Mouse (Mus musculus): ENCODE measurements at regions not wholly inside any gene's neighbourhood (a gene's known extent, or its start where the extent isn't known, plus 50 kb on each side); places are given as distances from the start of the nearest gene placed in this dataset.

DNA sequence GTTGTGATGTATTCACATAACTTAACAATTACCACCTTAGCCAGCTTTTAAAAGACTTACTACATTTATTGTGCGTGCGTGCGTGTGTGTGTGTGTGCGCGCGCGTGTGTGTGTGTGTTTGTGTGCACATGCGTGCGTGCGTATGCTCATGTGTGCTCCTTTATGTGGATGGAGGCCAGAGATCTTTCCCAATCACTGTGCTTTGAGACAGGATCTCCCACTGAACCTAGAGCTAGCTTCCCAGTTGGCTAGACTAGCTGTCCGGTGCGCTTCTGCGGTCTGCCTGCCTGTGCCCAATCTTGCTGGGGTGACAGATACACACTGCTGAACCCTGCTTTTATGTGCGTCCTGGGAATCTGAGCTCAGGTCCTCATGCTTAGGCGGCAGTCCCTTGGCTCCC lies 50.1 kb upstream of the Arhgap29 start:
- no peak for DNase-seq (ENCODE audit: inconsistent age in 2 of 2, low spot score in 1 of 2)

DNA sequence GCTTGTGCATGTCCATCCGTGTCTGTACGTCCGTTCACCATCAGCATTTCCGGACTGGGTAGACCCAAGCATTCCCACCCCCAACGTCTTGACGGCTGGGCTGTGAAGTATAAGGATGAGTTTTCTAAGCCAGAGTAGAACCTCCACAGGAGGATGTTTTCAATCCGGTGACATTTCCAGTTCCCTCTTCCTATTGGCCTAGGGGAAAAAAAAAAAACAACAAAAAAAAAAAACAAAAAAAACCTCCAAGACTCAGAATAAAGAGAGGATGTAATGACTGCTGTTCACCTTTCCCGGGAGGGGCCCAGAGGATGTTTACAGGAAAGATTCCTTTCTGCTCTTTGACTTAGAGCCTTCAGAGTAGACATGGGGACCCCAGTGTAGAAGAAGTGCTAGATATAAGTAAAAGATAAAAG lies 51.9 kb upstream of the Arhgap29 start:
- peak in 1 of 2 experiments; percentile 55 for DNase-seq (ENCODE audit: inconsistent age in 2 of 2, low spot score in 1 of 2)

DNA sequence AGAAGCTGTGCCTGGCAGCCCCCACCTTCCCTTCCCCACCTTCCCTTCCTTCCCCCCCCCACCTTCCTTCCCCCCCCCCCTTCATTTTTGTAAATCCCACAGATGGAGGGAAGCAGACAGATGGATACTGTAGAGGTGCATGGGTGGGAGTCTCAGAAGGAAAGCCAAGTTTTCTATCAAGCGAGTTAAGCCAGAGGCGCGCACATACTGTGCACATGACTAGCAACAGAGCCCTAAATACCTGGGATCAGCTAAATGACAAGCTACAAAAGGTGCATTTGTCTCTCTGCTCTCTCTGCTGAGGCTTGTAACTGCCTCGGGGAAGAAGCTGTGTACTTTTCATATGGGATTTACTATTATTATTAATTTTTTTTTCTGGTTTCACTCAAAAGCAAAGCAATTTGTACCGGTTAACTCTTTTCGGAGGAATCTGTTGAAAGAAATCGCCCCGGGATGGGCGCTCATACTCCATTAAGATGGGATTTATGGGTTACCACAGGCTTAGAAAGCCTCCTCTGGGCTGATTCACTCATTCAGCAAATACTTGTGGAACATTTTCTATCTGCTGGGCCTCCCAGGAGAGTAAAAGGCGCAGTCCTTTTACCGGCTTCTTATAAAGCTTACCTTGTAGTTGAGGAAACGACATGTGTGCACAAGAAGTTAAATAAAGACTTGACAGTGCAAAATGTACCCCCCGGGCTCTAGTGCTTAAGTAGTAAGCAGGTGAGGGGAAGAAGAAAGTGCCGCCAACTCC lies 54.3 kb upstream of the Arhgap29 start:
- no peak for DNase-seq (ENCODE audit: inconsistent age in 2 of 2, low spot score in 1 of 2)

DNA sequence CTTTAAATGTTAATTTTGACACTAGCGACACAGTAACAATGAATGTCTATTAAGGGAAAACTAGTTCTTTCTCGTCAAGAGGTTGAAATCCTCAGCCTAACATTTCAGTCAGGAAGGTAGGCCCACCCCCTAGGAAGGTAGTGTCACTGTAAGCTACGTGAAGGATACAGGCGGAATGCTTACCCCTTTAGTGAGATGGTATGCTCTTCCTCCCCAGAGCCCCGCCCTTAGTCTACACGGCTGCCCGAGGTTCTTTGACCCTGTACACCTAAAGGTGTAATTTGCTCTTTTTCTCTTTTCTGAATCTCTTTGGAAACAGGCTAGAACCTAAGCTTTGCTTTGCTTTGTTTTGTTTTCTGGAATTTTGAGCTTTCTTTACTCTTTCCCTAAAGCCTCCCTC lies 58.7 kb upstream of the Arhgap29 start:
- no peak for DNase-seq (ENCODE audit: inconsistent age in 2 of 2, low spot score in 1 of 2)

DNA sequence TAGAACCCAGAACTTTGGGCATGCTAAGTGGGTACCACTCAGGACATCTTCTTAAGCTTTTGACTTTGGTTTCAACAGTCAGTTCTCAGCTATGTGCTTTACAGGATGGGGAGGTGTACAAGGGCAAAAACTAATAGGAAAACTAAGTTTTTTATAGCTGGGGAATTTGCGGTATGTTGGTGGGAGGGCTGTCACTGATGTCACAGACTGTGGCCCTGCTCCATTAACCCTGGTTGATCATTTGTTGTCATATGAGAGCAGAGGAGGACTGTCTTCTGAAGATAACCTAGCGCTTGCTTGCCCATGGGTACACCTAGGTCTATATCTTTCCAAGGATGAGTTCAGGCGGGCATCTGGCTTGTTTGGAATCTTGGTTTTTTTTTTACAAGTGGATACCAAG lies 59.7 kb upstream of the Arhgap29 start:
- DNase-seq (ENCODE audit: inconsistent age in 2 of 2, low spot score in 1 of 2), result no peak

DNA sequence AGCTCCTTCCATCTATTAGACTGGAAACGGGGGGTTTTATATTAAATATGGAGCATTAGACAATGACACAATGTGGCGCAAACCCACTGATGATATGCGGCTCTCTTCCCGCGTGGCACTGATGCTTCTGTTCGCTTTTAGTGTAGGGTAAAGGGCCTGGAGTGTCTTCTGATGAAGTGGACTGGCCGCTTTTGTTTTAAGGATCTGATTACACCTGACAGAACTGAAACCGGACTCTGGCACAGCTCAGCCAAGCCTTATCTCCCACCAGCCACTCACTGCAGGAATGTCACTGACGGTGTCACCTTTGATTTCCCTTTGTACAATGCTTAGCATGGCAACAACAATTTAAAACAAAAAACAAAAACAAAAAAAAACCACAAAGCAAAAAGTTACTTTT lies 61.0 kb upstream of the Arhgap29 start:
- peak in 1 of 2 experiments; percentile 55 for DNase-seq (ENCODE audit: inconsistent age in 2 of 2, low spot score in 1 of 2)

DNA sequence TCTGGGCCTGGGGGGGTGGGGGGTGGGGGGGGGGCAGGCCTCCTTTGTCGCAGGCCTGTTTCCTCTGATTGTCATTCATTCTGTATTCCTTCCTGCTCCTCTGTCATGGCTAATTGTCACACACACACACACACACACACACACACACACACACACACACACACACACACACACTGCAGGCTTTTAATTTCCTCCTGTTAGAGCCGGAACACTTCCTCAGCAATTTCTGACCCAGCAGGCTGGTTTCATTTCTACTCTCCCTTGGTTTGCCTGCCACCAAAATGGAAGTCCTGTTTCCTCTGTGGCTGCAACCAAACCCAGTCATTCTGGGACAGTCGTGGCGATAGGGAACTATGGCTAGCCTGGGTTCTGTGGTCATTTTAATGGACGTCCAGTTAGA lies 61.8 kb upstream of the Arhgap29 start:
- DNase-seq (ENCODE audit: inconsistent age in 2 of 2, low spot score in 1 of 2), result peak; percentile 24 to 56

DNA sequence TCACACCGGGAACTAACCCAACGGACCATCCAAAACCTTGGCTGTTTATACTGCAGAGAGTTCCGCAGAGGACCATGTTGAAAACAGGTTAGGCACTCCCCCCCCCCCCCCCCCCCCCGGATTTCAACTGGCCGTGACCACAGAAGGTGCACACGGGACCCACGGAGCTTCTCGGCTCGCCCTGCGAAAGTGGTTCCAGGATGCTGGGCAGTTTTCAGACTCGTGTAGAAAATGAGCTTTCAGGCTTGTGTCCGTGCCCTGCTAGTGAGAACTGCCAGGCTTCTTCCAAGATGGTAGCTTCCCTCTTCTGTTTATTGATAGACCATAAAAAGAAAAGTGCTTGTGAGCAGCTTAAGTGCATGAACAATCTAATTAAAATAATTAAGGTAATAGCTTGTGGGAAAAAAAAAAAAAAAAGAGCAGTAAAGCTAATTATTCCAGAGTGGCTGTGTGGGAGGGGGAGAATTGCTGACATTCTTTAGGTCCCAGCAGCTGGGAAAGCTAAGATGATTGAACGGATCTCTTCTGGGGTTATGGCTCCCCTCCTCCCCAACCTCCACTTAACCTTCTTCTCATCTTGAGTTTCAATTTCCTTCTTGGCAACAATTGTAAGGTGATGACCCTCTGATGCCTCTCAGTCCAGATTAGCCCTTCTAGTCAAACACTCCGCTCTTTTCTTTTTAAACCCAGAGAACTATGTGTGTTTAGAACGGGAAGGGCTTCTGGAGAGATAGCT lies 65.3 kb upstream of the Arhgap29 start:
- peak in 1 of 2 experiments; percentile 45 for DNase-seq (ENCODE audit: inconsistent age in 2 of 2, low spot score in 1 of 2)

DNA sequence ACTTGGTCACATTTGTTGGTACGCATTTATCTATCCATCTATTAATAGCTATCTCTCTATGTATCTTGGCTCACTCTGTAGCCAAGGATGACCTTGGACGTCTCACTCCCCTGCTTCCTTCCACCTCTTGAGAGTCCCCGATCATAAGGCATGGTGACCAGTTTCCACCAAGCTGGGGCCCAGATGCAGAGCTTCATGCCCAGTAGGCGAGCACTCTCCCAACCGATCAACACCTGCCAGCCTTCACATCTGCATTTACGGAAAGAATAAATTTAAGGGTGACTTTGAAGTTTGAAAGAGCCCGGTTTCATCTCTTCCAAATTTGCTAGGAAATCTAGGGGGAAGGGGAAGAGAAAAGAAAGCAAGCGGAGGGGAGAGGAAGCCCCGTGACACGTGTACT lies 66.0 kb upstream of the Arhgap29 start:
- peak; percentile 25 to 80 for DNase-seq (ENCODE audit: inconsistent age in 2 of 2, low spot score in 1 of 2)

DNA sequence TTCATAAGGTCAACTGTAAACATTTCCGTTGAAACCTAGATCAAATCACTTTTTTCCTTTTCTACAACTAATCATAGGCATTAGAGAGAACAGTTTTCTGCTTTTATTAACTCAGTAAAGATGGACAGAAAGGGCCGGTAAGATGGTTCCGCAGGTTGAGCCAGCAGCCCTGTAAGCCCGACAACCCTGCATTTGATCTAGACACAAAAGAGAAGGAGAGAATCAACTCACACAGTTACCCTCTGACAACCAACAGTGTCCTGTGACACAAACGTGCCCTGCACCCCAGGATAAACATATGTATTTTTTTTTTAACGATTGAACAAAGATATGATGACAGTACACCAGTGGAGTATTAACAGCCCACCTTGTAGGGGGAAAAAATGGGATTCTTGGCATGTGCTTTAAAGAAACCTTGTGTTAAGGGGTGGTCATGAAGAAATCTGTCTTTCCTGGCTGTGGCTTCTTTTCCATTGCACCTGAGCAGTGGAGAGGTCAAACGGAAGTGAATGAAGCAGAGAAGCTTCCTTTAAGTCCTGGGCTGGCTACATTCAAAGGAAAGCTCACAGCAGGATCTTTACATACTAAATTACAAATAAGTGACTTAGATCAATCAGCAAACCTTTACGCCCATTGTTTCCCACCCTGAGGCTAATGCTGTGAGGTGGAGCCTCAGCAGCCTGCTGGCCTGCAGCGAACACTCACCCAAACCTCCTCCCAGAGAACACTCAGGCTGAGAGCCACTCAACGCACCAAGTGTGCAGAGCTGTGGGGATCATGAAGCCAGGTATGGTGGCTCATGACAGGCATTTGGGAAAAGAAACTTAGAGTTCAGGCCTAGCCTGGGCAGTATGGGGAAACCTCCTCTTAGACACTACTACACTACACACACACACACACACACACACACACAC lies 66.8 kb upstream of the Arhgap29 start:
- peak in 1 of 2 experiments; percentile 48 for DNase-seq (ENCODE audit: inconsistent age in 2 of 2, low spot score in 1 of 2)

DNA sequence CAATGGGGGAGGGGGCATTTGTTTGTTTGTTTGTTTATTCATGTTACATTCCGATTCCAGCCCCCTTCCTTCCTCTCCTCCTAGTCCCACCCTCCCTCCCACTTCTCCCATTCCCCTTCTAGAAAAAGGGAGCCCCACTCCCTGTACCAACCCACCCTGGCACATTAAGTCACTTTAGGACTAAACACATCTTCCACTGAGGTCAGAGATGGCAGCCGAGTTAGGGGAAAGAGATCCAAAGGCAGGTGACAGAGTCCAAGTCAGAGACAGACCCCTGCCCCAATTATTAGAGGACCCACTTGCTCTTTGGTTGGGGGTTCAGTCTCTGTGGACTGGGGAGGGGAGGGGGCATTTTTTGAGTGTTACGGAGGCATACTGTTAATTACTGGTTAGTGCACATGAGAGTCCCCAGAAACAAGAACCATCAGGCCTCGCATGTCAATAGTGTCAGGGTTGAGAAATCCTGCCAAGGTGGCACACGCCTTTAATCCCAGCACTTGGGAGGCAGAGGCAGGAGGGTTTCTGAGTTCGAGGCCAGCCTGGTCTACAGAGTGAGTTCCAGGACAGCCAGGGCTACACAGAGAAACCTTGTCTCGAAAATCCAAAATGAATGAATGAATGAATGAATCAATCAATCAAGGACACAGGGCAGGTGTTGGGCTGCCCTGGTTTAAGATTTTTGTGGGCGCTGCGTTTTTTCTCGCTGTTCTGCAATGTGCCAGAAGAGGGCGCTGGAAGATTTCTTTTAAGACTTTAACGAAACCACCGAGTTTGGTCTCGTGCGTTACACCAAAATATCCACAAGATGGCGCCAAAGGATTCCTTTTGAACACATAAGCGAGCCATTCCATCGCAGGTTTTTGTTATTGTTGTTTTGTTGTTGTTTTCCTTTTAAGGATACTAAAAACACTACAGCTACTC lies 67.8 kb upstream of the Arhgap29 start:
- peak; percentile 81 to 97 for DNase-seq (ENCODE audit: inconsistent age in 2 of 2, low spot score in 1 of 2)

DNA sequence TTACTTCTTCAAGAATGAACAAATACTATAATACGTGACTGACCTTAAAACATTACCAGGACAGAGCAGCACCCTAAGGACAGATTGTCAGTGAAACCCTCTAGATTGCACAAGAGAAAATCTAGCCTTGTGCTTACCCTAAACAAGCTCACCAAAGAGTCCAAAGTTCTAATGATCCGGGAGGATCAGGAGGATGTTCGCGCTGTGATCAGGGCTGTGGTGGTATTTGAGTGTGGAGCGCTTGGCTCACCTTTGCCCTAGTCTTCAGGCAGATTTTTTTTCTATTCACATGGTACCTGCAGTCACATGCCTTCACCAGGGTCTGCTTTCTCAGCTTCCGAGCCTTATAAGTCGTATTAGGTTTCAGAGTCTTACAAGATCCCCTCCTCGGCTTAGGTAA lies 65.3 kb upstream of the Abcd3 start:
- no peak for DNase-seq (ENCODE audit: inconsistent age in 2 of 2, low spot score in 1 of 2)

DNA sequence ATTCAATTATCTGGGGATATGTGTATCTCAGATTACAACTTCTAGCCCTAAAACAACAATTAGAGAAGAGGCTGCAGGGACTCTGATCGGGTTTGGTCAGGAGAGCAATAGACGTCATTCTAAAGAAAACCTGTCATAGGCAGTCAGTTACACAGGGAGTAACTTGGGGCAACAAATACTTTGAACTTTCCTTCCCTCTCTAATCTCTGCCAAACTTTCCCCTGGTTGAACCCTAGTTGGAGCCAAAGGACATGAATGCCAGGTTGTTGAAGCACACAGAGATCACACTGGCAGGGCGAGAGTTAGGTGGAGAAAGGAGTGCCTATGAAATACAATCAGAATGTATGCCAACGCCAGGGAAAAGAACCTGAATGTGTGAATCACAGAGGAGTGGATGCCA lies 60.0 kb upstream of the Abcd3 start:
- DNase-seq (ENCODE audit: inconsistent age in 2 of 2, low spot score in 1 of 2), result no peak

DNA sequence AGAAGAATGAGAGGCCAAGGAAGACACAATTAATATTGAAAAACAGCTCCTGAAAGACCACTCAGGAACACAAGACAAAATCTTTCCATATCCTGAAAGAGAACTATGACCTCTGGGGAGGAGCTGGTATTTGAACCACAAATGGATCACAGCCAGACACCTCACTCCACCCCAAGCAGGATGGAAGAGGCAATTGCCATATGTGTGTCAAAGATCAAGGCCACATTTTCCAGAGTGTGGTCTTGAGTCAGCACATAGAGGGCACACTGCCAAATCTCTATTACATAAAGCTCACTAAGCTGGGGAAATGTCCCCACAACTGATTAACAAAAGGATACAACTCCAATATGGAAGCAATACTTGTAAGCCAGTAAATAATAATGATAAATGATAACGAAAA lies 59.5 kb upstream of the Abcd3 start:
- peak; percentile 75 to 88 for DNase-seq (ENCODE audit: inconsistent age in 2 of 2, low spot score in 1 of 2)

DNA sequence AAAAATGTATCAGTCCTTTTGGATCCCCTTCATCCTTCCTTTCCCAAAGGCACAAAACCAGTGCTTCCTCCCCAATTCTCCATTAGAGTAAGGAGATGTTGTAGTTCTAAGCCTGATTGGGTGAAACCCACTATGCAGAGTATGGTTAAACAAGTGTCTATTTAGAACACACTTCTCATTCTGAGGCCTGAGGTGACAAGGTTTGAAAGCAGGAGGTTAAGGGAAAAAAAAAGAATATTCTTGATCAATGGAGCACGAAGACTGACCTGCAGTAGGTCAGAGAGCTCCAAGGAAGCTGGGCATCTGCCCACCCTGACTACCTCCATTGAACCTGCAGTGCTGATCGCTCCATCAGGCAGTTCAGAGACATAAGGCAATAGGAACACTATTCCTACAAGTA lies 58.5 kb upstream of the Abcd3 start:
- no peak for DNase-seq (ENCODE audit: inconsistent age in 2 of 2, low spot score in 1 of 2)

DNA sequence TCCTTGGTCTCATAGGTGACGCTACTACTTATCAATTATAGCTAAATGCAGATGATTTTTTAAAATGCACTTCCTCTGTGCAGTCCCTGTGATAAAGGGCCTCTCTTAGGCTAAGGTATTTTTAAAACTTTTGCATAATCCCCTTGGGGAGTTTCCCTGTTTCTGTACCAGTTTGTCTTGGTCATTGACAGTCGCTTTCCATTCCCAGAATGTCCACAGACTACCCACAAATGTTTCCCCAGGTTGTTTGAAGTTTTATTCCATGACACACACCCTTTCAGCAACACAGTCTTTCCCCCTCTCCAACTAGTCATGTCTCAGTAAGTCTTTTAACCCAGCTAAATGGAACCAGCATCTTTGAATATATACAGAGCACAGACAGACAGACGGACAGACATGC lies 57.6 kb upstream of the Abcd3 start:
- no peak for DNase-seq (ENCODE audit: inconsistent age in 2 of 2, low spot score in 1 of 2)

DNA sequence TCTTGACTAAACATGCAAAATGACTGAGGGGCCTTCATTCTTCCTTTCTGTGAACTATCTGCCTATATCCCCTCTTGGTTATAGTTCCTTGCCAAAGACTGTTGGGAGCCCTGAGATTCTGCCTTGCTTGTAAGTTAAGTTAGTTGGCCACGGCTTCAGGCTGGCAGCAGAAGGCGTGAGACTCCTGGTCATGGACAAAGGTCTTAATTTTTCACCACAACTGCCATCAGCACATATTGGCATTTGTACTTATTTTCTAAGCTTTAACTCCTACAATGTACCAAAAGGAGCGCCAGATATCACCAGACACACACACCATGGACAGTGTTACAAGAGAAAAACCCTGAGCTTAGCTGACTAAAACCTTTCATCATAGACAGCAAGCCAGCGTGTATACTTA lies 56.7 kb upstream of the Abcd3 start:
- no peak for DNase-seq (ENCODE audit: inconsistent age in 2 of 2, low spot score in 1 of 2)

DNA sequence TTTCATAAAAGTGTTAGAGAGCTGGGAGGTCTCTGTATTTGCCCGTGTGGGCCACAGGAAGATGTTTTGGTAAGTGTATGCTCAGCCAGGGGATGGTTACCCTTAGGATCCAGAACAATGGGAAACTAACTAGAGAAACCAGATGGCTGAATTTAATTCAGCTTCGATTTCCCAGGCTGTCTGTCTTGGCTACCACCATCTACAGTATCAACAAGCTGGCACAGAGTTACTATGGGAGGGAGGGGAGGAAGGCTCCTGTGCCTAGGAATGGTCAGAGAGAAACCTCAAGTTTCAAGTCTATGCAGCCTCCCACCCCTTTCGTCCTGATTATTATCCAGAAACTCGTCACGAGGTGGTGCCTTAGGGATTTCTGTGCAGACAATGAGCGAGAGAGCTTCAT lies 55.6 kb upstream of the Abcd3 start:
- no peak for DNase-seq (ENCODE audit: inconsistent age in 2 of 2, low spot score in 1 of 2)

DNA sequence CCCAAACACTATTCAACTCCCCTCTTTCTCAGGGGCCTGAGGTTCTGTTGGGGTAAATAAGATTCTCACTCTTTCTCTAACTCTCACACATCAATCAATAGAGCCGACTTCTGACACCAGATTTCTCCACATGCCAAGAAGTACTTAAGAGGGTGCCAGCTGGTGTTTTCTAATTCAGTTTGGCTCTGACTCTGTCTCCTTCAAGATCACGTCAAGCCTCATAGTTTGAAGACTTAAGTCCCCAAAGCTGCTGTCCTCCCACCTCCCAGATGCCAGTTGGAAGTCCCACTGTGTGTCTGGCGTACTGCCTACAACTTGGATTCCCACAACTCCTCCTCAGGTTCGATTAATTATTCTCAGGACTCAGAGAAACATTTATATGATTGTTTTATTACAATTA lies 54.6 kb upstream of the Abcd3 start:
- no peak for DNase-seq (ENCODE audit: inconsistent age in 2 of 2, low spot score in 1 of 2)

DNA sequence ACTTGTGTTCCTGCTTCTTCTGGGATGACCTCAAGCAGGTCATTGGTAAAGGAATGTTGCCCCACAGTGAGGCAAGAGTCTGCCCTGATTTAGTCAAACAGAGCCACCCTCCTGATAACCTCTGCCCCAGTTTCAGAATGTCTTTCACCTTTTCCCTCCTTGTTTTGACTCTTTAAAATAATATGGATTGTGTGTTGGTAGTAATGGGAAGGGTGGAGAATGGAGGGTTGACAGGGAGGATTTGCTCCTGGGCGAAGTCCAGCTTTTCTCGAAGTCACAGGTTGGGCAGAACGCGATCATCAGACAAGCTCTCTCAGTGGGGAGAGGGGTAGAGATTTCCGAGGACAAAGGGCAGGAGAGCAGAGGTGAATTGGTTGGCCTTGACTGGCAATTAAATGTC lies 52.2 kb upstream of the Abcd3 start:
- DNase-seq (ENCODE audit: inconsistent age in 2 of 2, low spot score in 1 of 2), result no peak

All from adrenal gland, adult (tissue).